Mouse (Mus musculus) stomach, postnatal 0 days (tissue): Measurements from ENCODE around the gene Galm. TPM values are rescaled to one million over a fixed set of nuclear protein-coding genes. Genes with fewer than 3 reads are reported as not detected.

Experiments
- ATAC-seq: fragments of 200-750 bp; cut with Nextera tagmentation; 2 replicates; pipeline ENCODE4 v1.8.0; 2017; ENCODE audit not compliant: low FRiP score, low TSS enrichment
- DNase-seq: peaks from one replicate; pipeline ENCODE4 v3.0.0-alpha.2; 2016; ENCODE audit warnings: low spot score
- H3K27ac ChIP-seq: fragments of 300-500 bp; sonication (generic); replicated peaks from 2 replicates; pipeline ENCODE4 v1.5.1; 2014; ENCODE audit warnings: mild to moderate bottlenecking, control low read depth
- H3K27me3 ChIP-seq: fragments of 300-500 bp; sonication (generic); 2 replicates; pipeline ENCODE4 v1.6.1; 2014; ENCODE audit warnings: low read length; ENCODE audit not compliant: control insufficient read depth, insufficient read depth
- H3K36me3 ChIP-seq: fragments of 300-500 bp; sonication (generic); 2 replicates; pipeline ENCODE4 v1.6.1; 2014; ENCODE audit warnings: low read length, mixed read lengths; ENCODE audit not compliant: control insufficient read depth, insufficient read depth
- H3K4me1 ChIP-seq: fragments of 300-500 bp; sonication (generic); replicated peaks from 2 replicates; pipeline ENCODE4 v1.6.1; 2014; ENCODE audit warnings: antibody characterized with exemption; ENCODE audit not compliant: control insufficient read depth, insufficient read depth
- H3K4me2 ChIP-seq: fragments of 300-500 bp; sonication (generic); replicated peaks from 2 replicates; pipeline ENCODE4 v1.6.1; 2014; ENCODE audit warnings: low read depth, mild to moderate bottlenecking, control low read depth, moderate library complexity
- H3K4me3 ChIP-seq: fragments of 300-500 bp; sonication (generic); 2 replicates; pipeline ENCODE4 v1.5.1; 2014; ENCODE audit warnings: low read depth, low read length, control low read depth
- H3K9ac ChIP-seq: fragments of 300-500 bp; sonication (generic); 2 replicates; pipeline ENCODE4 v1.6.1; 2014; ENCODE audit warnings: mild to moderate bottlenecking, low read length, control low read depth, mixed read lengths
- H3K9me3 ChIP-seq: fragments of 300-500 bp; sonication (generic); 2 replicates; pipeline ENCODE4 v1.6.1; 2016; ENCODE audit warnings: low read length; ENCODE audit not compliant: control insufficient read depth
- CTCF ChIP-seq: IDR thresholded peaks from 2 replicates; pipeline ENCODE4 v1.5.1; 2016; ENCODE audit warnings: antibody characterized with exemption, low read depth, mild to moderate bottlenecking, moderate library complexity
- EP300 ChIP-seq: optimal IDR thresholded peaks from 2 replicates; pipeline ENCODE3; 2016; ENCODE audit warnings: antibody characterized with exemption
- WGBS: fragments of 180-500 bp; shearing (Covaris S2); extraction: QIAGEN DNeasy Blood & Tissue Kit; methylation state at CpG from one replicate; pipeline ENCODE4 v1.1.7; 2014; 5-methylcytosine and 5-hydroxymethylcytosine counted together
- polyA plus RNA-seq: library from polyadenylated mRNA; unstranded; fragments of >200 nt; fragmentation: Nextera tagmentation; extraction: Ambion mirVana; gene quantifications from 2 replicates; pipeline ENCODE4 v1.2.1, GENCODE M21; 2015

The Galm gene
- polyA plus RNA-seq, 1 experiment from 2014 or later: 31.6 TPM

- H3K27ac ChIP-seq: no peak overlapping the region
- DNase-seq (no peak), ATAC-seq (no peak)
- no peaks in the 10 kb centered on the region for H3K27me3 ChIP-seq
- H3K9me3 ChIP-seq: no peaks in the 10 kb centered on the region
- H3K4me1 ChIP-seq: no peaks in the 10 kb centered on the region
- no peak overlapping the region for H3K4me2 ChIP-seq
- H3K4me3 ChIP-seq: no peak overlapping the region
- no peak for TF ChIP-seq EP300
- no peak for TF ChIP-seq CTCF
- H3K36me3 ChIP-seq: no peaks in the 10 kb centered on the region
- no peak overlapping the region for H3K9ac ChIP-seq
- 59% methylated on average over 4 of the region's 4 CpGs for WGBS
Observed at GRCm38 (mm10) chr17:80090551-80090950, 36.7 kb upstream of the Galm start.

GRCm38 (mm10) chr17:80091879-80092549, 35.3 kb upstream of the Galm start:
- Histone ChIP-seq H3K4me2 (no peak overlapping the region), H3K4me3 (no peak overlapping the region), H3K27ac (no peak overlapping the region), H3K27me3 (no peaks in the 10 kb centered on the region), H3K9ac (no peak overlapping the region), H3K9me3 (no peaks in the 10 kb centered on the region), H3K36me3 (no peaks in the 10 kb centered on the region), H3K4me1 (no peaks in the 10 kb centered on the region; the same call in 1 of the 2 replicates)
- ATAC-seq: peak; percentile 55
- TF ChIP-seq EP300: no peak
- TF ChIP-seq CTCF: no peak
- WGBS: 28% methylated on average over 6 of the region's 6 CpGs
- peak; percentile 26 for DNase-seq

GRCm38 (mm10) chr17:80095254-80095899, 31.9 kb upstream of the Galm start:
- Histone ChIP-seq H3K27me3 (no peaks in the 10 kb centered on the region), H3K27ac (no peak overlapping the region), H3K9ac (no peak overlapping the region; the same call in 1 of the 2 replicates), H3K9me3 (no peaks in the 10 kb centered on the region), H3K4me3 (no peak overlapping the region), H3K36me3 (no peaks in the 10 kb centered on the region), H3K4me2 (peak overlapping the region; percentile 50), H3K4me1 (no peaks in the 10 kb centered on the region; the same call in 1 of the 2 replicates)
- TF ChIP-seq EP300: no peak
- no peak for TF ChIP-seq CTCF
- 71% methylated on average over 9 of the region's 9 CpGs for WGBS
- DNase-seq (peak; percentile 46), ATAC-seq (peak; percentile 9; the same call in 1 of the 2 replicates)

GRCm38 (mm10) chr17:80096043-80096719, 31.1 kb upstream of the Galm start:
- ATAC-seq: peak; percentile 78
- no peaks in the 10 kb centered on the region; the same call in 1 of the 2 replicates for H3K4me1 ChIP-seq
- TF ChIP-seq EP300 (no peak), CTCF (no peak)
- peak; percentile 79 for DNase-seq
- no peaks in the 10 kb centered on the region for H3K27me3 ChIP-seq
- no peaks in the 10 kb centered on the region for H3K36me3 ChIP-seq
- no peak overlapping the region for H3K27ac ChIP-seq
- 14% methylated on average over 20 of the region's 20 CpGs for WGBS
- H3K4me2 ChIP-seq: peak overlapping the region; percentile 50
- peak overlapping the region; percentile 24 for H3K4me3 ChIP-seq
- H3K9ac ChIP-seq: peak overlapping the region; percentile 35; the same call in 1 of the 2 replicates
- no peaks in the 10 kb centered on the region for H3K9me3 ChIP-seq

- Histone ChIP-seq H3K4me3 (no peak overlapping the region), H3K27ac (no peak overlapping the region), H3K9me3 (no peaks in the 10 kb centered on the region), H3K36me3 (no peaks in the 10 kb centered on the region), H3K4me2 (no peak overlapping the region), H3K4me1 (no peaks in the 10 kb centered on the region; the same call in 1 of the 2 replicates), H3K27me3 (no peaks in the 10 kb centered on the region), H3K9ac (no peak overlapping the region)
- ATAC-seq (no peak), DNase-seq (no peak)
- 72% methylated on average over 8 of the region's 8 CpGs for WGBS
- TF ChIP-seq EP300: no peak
Observed at GRCm38 (mm10) chr17:80096720-80097114, 30.6 kb upstream of the Galm start.

GRCm38 (mm10) chr17:80097221-80097620, 30.1 kb upstream of the Galm start:
- Histone ChIP-seq H3K9ac (no peak overlapping the region), H3K9me3 (no peaks in the 10 kb centered on the region), H3K27ac (no peak overlapping the region), H3K36me3 (no peaks in the 10 kb centered on the region), H3K4me1 (no peaks in the 10 kb centered on the region; the same call in 1 of the 2 replicates), H3K4me3 (no peak overlapping the region), H3K27me3 (no peaks in the 10 kb centered on the region), H3K4me2 (no peak overlapping the region)
- no peak for TF ChIP-seq CTCF
- TF ChIP-seq EP300: no peak
- DNase-seq: no peak
- no peak for ATAC-seq
- WGBS: 40% methylated on average over 2 of the region's 2 CpGs
